Mouse (Mus musculus) thymus, postnatal 4 days (tissue): ENCODE measurements around the gene Tekt5.
A peak's percentile ranks its signal among the peaks of the same experiment; 100 is the strongest.

Source experiments
- DNase-seq: peaks from one replicate; pipeline ENCODE4 v3.0.0; 2021

Tekt5 gene

DNA sequence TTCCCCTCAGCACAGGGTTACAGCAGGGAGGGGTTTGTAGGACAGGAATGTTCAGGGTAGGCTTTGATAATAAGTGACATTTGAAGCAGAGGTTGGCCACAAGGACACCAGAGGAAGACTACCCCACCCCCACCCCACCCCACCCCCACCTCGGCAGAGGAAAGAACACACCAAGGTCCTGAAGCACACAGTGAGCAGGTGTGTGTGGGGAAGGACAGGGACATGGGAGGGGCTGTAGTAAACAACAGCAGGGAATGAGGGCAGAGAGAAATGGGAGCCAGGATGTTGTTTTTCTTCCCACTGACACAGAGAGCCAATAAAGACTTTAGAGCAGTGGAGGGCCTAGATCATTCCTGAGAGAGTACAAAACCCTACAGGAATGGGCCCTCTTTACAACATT, 18.0 kb downstream of the Tekt5 start:
- no peak for DNase-seq

GRCm38 (mm10) chr16:10374254-10375011, 20.9 kb downstream of the Tekt5 start:
- no peak for DNase-seq

GRCm38 (mm10) chr16:10372372-10372771, 22.9 kb downstream of the Tekt5 start:
- no peak for DNase-seq

DNA sequence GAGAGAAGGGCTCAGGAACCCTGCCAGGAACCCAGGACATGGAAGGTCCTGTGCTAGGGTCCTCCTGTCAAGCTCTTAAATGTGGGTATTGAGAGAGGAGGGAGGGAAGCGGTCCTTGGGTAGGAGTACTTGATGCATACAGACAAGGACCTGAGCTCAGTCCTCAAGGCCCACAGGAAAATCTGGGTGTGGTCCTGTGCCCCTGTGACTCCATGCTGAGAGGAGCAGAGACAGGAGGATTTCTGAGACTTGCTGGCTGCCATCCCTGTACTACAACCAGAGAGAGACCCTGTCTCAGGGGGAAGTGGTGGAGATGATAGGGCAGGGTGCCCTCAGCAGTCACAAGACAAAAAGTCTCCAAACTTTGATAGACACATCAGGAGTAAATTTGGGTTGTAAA, 25.3 kb downstream of the Tekt5 start:
- no peak for DNase-seq

GRCm38 (mm10) chr16:10369468-10369934, 25.8 kb downstream of the Tekt5 start:
- DNase-seq: no peak

GRCm38 (mm10) chr16:10366240-10367217, 28.8 kb downstream of the Tekt5 start:
- DNase-seq: no peak

DNA sequence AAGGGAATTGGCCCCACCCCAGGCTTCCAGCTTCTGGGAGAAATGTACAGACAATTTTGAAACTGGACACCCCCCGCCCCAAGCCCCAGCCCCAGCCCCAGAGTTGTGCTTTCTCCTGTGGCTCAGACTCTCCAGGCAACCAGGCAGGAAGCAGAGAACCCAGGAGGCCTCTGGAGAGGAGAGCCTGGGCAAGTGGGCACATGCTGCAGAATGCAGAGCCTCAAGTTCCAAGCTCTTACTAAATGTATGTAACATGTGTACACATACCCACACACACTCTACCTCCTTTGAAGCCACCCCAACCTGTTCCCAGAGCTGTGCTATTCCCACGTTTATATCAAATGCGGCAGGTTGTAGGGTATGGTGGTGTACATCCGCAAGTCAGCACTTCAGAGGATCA, 29.5 kb downstream of the Tekt5 start:
- no peak for DNase-seq

DNA sequence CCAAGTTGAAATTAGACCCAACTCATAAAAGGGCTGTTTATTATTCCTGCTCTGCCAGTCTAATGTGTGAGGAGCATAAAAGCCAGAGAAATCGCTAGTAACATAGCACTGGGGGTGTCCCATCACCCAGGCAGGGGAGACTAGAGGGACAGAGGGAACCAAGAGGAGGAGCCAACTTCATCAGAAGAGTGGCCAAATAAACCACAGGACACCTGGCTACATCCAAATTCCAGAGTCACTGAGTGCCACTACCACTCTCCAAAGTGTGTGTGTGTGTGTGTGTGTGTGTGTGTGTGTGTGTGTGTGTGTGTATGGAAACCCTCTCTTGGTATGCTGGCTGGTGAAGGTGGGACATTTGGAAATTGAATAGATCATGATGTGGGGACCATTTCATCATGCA, 32.2 kb downstream of the Tekt5 start:
- no peak for DNase-seq

GRCm38 (mm10) chr16:10359241-10359640, 36.0 kb downstream of the Tekt5 start:
- DNase-seq: no peak

GRCm38 (mm10) chr16:10358010-10358934, 37.0 kb downstream of the Tekt5 start:
- peak; percentile 51 for DNase-seq

DNA sequence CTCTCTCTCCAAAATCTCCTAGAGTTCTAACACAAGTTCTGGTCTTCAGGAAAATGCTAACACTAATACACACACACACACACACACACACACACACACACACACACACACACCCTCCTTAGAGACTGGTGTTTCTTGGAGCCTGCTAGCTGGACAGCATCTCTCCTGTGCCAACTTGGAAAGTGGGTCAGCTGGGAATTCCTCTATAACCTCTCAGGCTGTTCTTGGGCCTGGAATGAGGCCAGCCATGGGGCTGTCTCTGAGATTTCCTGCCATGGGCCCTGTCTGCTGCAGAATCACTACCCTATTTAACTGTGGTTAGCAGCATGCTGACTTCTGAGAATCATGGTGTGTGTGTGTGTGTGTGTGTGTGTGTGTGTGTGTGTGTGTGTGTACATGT, 40.3 kb downstream of the Tekt5 start:
- DNase-seq: no peak

DNA sequence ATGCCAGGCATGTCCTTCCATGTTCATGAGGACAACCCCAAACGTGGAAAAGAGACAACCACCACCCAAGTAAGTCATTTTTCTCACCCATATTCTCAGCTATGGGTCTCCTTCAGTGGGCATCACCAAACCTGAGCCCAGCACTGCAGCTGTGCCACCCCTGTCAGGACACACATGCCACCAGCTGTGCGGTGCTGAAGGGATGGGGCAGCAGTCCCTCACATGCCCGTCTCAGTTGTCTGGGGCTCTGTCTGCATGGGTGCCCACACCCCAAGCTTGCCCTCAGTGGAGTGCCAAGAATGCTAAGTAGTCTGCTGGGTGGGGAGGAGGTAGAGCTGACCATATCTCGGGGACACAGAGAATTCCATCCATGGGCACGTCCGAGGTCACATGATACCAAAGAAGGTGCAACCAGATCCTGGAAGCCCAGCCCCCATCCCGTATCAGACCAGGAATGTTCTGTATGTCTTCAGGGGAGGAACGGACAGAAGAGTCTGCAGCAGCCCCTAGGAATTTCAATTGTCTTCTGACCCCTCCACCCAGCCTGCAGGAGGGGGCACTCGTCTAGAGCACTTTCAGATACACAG, 44.1 kb downstream of the Tekt5 start:
- DNase-seq: no peak

- DNase-seq: no peak
Observed at GRCm38 (mm10) chr16:10349876-10350275, 45.4 kb downstream of the Tekt5 start.

DNA sequence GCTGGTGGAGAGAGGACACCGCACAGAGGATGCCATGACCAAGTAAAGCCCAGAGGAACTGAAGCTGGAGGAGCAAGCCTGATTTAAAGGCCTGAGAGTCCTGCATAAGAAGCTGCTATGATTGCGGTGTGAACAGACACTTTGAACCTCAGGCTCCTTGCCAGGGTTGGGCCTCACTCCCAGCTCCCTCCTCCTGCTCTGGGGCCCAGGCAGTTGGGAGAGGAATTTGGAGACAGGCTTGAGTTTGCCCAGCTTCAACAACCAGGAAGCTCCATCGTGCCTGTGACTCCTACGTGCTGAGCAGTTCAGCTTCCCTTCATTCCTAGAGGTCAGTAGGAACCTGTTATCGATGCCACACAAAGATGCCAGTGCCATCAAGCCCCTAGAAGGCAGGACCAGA, 45.9 kb downstream of the Tekt5 start:
- DNase-seq: no peak

DNA sequence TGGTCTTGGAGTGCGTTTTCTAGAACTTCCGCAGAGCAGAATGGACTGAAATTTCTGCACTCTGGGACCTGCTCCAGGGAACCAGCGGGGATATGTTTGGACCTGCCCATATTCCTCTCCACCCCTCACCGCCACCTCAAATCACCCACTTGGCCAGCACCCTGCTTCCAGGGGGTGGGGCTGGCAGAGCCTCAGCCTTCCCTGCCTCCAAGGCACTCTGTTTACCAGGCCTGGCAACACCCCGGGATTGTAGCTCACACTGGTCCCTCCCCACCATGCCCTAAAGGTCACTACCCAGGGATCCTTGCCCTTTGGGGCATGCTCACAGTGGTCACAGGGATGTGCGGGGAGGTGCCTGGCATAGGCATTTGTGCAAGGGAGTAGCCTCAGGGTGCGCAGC, 47.7 kb downstream of the Tekt5 start:
- no peak for DNase-seq

DNA sequence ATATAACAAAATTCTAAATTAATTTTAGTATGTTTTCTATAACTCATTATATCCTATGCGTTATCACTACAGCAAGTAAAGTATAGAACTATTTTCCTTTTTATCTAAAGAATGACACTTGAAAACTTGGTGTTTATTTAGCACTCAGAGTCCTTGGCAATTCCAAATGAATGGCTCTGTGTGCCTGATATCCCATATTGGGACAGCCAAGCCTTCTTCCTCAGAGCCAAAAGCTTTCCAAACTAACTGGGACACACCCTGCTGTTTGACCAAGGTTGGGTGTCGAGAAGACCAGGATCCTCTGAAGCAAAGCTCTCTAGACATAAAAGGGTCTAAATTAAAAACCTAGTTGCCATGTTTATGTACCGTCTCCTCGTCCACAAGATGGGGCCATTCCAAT, 54.2 kb downstream of the Tekt5 start:
- no peak for DNase-seq

GRCm38 (mm10) chr16:10339930-10340329, 55.4 kb downstream of the Tekt5 start:
- no peak for DNase-seq

- no peak for DNase-seq
Observed at GRCm38 (mm10) chr16:10338601-10339000, 56.7 kb downstream of the Tekt5 start.

GRCm38 (mm10) chr16:10337422-10338197, 57.7 kb downstream of the Tekt5 start:
- no peak for DNase-seq

GRCm38 (mm10) chr16:10336454-10337421, 58.6 kb downstream of the Tekt5 start:
- no peak for DNase-seq
